Mouse (Mus musculus): ENCODE results near the gene Gm44511. TPM values are rescaled to one million over a fixed set of nuclear protein-coding genes. Genes with fewer than 3 reads are reported as not detected.
"Not testable (repeated sequence)": the region's sequence is repeated elsewhere in the genome, so short reads cannot be mapped to it uniquely, and the experiment has no call there.

The Gm44511 gene
- polyA plus RNA-seq, 1 experiment from 2014 or later: not detected

DNA sequence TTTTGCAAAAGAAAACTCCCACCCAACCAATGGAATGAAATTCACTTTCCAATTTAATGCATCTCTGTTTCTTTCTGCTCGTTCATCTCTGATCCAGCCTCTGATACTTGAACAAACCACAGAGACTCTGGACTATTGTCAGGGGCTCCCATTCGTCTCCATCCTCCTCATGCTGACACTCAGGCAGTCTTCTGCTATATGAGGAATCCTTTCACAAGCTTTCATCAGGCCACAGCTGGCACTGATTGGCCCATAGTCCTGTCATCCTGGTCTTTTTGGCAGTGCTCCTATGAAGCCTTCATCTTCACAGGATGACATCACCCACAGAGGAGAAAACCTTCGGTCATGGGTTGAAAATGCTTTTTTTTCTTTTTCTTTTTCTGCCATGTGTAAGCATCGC lies 58.1 kb downstream of the Gm44511 start:
- 90% methylated on average over 4 of the region's 4 CpGs for whole genome bisulfite sequencing
- H3K27me3 ChIP-seq: no peaks in the 10 kb centered on the region

DNA sequence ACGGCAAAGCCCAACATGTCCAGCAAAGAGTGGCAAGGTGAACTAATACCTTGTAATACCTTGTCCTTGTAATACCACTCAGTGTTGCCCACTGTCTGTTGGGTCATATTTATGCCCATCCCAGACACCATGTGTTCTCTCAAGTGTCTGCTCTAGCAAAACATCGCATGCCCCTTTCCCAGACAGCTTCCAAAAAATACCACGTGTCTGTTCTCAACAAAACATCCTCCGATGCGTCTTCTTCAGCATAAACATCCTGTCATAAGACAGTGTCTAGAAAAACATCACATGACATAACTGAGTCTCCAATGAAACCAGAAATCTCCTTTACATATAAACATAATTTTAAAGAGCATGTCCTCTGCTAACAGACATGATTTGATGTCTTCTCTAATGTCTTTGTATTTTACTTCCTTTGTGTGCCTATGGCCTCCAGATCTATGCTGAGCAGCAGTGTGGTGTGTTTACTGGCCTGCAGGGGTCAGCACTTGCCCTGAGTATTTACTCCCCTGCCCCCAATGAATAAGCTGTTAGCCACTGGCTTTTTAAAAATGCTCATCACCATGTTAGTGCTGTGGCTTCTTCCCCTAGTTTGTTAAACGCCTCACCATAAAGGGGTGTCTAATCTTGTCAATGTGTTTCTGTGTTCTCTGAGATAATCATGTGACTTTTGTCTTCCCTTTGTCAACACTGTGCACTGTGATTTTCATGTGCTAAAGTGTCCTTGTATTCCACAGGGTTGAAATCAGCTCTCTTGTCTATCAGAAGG lies 59.4 kb downstream of the Gm44511 start:
- not testable (repeated sequence) for H3K4me3 ChIP-seq (replicated peaks); H3K9ac ChIP-seq (replicated peaks); H3K27ac ChIP-seq; H3K27me3 ChIP-seq; H3K4me2 ChIP-seq; H3K9me3 ChIP-seq; ATAC-seq (ENCODE audit: insufficient number of reproducible peaks, insufficient read depth, low FRiP score, low TSS enrichment, low read depth); H3K36me3 ChIP-seq
- WGBS: 72% methylated on average over 6 of the region's 6 CpGs
- H3K4me1 ChIP-seq (replicated peaks): peaks cover 10% of the 10 kb centered on the region

More for the DNA sequence above, 58.1 kb downstream of the Gm44511 start:
- H3K4me3 ChIP-seq (replicated peaks): no peak overlapping the region
- no peak overlapping the region for H3K4me2 ChIP-seq
- peaks cover 10% of the 10 kb centered on the region for H3K4me1 ChIP-seq (replicated peaks)
- no peaks in the 10 kb centered on the region for H3K36me3 ChIP-seq
- H3K9me3 ChIP-seq: no peaks in the 10 kb centered on the region
- ATAC-seq (ENCODE audit: insufficient number of reproducible peaks, insufficient read depth, low FRiP score, low TSS enrichment, low read depth): no peak
- H3K9ac ChIP-seq (replicated peaks): no peak overlapping the region
- H3K27ac ChIP-seq: no peak overlapping the region

DNA sequence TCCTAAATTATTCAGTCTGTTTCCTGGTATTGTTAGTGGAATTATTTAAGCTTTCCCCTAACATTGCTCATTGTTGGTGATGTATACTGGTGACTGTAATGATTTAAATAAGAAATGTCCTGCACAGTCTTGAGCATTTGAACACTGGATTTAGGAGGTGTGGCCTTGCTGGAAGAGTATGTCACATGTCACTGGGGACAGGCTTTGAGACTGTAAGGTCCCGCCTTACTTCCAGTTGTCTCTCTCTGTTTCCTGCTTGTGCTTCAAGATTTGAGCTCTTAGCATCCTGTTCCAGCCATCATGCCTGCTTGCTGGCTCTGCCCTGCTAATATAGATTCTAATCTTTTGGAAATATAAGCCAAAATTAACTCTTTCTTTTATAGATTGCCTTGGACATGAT lies 60.9 kb downstream of the Gm44511 start:
- 90% methylated on average over 1 of the region's 1 CpGs for WGBS
- Histone ChIP-seq H3K4me1 (replicated peaks) (peaks cover 9% of the 10 kb centered on the region), H3K27me3 (no peaks in the 10 kb centered on the region), H3K27ac (no peak overlapping the region), H3K4me3 (replicated peaks) (no peak overlapping the region), H3K36me3 (no peaks in the 10 kb centered on the region), H3K9ac (replicated peaks) (no peak overlapping the region), H3K4me2 (no peak overlapping the region), H3K9me3 (no peaks in the 10 kb centered on the region)
- no peak for ATAC-seq (ENCODE audit: insufficient number of reproducible peaks, insufficient read depth, low FRiP score, low TSS enrichment, low read depth)

DNA sequence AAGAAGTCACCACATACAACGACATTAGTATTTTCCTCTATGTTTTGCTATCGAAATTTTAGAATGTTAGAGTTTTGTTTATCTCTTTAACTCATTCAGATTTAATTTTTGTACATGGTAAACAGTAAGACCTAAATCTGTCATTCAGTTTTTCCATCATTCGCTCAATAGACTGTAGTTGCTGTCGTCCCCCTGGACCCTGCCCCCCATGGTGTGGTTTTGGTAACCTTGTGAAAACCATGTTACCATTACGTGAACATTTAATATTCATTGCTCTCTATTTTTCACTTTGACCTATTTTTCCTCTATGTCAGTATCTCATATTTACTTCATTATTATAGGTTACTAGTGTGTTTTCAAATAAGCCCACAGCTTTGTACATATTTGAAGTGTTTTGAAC lies 61.5 kb downstream of the Gm44511 start:
- Histone ChIP-seq H3K36me3 (no peaks in the 10 kb centered on the region), H3K9me3 (no peaks in the 10 kb centered on the region), H3K4me3 (replicated peaks) (peak overlapping the region; percentile 45), H3K27ac (no peak overlapping the region), H3K9ac (replicated peaks) (no peak overlapping the region), H3K4me2 (peak overlapping the region; percentile 49), H3K4me1 (replicated peaks) (peaks cover 3% of the 10 kb centered on the region), H3K27me3 (no peaks in the 10 kb centered on the region)
- ATAC-seq (ENCODE audit: insufficient number of reproducible peaks, insufficient read depth, low FRiP score, low TSS enrichment, low read depth): no peak
- WGBS: 23% methylated on average over 5 of the region's 5 CpGs

DNA sequence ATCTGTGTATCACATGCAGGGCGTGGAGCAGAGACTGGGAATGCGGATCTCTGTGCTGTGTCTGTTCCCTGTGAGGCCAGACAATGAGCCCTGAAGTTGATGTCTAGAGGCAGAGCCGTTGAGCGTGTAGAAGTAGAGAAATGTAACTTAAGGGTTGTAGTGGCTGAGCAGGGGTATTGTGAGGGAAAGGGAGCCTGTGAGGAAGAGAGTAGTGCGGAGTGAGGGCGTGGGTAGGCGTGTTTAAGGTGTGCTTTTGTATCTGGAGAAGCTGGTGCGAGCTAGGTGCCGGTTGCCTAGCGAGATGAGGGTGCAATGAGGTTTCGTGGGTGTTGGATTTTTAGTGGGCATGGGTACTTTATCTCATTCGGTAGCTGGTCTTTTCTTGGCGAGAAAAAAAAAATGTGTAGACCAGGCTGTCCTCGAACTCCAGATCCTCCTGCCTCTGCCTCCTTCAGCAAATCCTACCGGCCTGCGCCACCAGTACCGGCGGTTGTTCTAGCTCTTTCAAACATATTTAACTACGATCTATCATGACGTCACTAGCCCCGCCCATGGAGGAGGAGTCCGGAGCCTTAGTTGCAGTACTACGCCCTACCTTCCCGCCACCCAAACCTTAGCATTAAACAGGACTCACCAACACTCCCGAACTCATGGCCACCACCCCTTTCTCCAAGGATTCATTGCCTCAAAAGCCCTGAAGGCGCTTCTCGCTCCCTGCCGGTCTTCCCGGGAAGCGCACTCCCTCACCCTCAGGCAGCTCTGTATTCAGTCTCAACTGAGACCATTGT lies 62.2 kb downstream of the Gm44511 start:
- no peaks in the 10 kb centered on the region for H3K27me3 ChIP-seq
- H3K27ac ChIP-seq: peak overlapping the region; percentile 75
- WGBS: 3% methylated on average over 30 of the region's 30 CpGs
- ATAC-seq (ENCODE audit: insufficient number of reproducible peaks, insufficient read depth, low FRiP score, low TSS enrichment, low read depth): peak; percentile 95
- H3K4me3 ChIP-seq (replicated peaks): peak overlapping the region; percentile 45
- H3K4me1 ChIP-seq (replicated peaks): no peaks in the 10 kb centered on the region; the same call in 1 of the 2 replicates
- H3K36me3 ChIP-seq: no peaks in the 10 kb centered on the region
- peak overlapping the region; percentile 56 for H3K4me2 ChIP-seq
- peak overlapping the region; percentile 55 for H3K9ac ChIP-seq (replicated peaks)
- no peaks in the 10 kb centered on the region for H3K9me3 ChIP-seq

DNA sequence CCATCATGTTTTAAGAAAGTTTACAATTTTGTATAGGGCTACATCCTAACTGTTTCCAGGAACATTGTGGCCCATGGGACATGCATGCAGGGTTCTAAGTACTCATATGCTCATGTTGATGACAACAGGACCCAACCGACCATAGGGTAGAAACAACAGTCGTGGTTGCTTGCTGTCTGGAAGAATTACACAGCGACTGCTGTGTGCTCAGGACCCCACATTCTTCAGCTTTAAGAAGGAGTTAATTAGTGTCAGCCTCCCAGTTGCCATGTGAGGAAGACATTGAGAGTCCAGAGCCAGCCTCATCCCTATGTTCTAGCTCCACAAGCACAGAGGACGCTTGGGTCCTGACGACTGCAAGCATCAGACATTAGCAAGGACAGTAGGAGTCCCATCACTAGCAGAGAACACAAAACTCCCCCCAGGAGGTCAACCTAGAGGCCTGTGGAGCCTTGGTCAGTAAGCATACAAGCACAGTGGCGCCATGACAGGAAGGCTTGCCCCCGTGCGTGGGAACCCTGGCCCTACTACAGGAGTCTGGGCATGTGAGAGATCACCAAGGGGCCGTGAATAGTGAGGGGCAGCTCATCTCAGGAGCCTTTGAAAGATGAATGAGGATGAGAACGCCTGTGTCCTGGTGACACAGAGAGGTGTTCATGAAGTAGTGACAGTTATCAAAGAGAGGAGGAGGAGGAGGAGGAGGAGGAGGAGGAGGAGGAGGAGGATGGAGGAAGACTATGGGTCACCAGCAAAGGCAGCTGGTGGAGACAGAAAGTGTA lies 63.0 kb downstream of the Gm44511 start:
- not testable (repeated sequence) for H3K36me3 ChIP-seq; ATAC-seq (ENCODE audit: insufficient number of reproducible peaks, insufficient read depth, low FRiP score, low TSS enrichment, low read depth); H3K4me1 ChIP-seq (replicated peaks); H3K27me3 ChIP-seq; H3K9me3 ChIP-seq; H3K9ac ChIP-seq (replicated peaks)
- H3K27ac ChIP-seq: 0 out of 2 replicates have a peak overlapping the region, but pooled peaks have one; percentile 75
- peak overlapping the region; percentile 45 for H3K4me3 ChIP-seq (replicated peaks)
- 67% methylated on average over 9 of the region's 10 CpGs for WGBS
- peak overlapping the region; percentile 56 for H3K4me2 ChIP-seq

DNA sequence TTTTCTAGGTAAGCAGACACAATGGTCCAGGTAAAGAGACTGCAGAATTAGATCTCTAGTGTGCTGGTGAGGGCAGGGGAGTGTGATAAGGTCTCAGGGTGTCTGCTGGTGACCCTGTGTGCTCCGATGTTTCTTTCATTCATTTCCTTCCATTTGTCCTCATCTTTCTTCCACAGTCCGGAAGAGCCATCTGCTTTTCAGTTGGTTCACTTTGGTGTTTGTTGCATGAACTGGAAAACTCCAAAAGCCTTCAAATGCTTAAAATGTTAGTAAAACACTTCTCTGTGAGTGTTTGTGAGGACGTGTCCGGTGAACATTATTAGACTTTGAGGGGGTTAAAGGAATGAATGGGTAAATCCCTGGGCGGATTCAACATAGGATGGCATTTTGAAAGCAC lies 65.0 kb downstream of the Gm44511 start:
- Histone ChIP-seq H3K4me2 (peak overlapping the region; percentile 43), H3K9me3 (no peaks in the 10 kb centered on the region), H3K36me3 (no peaks in the 10 kb centered on the region), H3K9ac (replicated peaks) (no peak overlapping the region; the same call in 1 of the 2 replicates), H3K27me3 (no peaks in the 10 kb centered on the region), H3K4me3 (replicated peaks) (peak overlapping the region; percentile 57), H3K4me1 (replicated peaks) (no peaks in the 10 kb centered on the region; the same call in 1 of the 2 replicates), H3K27ac (no peak overlapping the region)
- 39% methylated on average over 5 of the region's 5 CpGs for WGBS
- ATAC-seq (ENCODE audit: insufficient number of reproducible peaks, insufficient read depth, low FRiP score, low TSS enrichment, low read depth): no peak

DNA sequence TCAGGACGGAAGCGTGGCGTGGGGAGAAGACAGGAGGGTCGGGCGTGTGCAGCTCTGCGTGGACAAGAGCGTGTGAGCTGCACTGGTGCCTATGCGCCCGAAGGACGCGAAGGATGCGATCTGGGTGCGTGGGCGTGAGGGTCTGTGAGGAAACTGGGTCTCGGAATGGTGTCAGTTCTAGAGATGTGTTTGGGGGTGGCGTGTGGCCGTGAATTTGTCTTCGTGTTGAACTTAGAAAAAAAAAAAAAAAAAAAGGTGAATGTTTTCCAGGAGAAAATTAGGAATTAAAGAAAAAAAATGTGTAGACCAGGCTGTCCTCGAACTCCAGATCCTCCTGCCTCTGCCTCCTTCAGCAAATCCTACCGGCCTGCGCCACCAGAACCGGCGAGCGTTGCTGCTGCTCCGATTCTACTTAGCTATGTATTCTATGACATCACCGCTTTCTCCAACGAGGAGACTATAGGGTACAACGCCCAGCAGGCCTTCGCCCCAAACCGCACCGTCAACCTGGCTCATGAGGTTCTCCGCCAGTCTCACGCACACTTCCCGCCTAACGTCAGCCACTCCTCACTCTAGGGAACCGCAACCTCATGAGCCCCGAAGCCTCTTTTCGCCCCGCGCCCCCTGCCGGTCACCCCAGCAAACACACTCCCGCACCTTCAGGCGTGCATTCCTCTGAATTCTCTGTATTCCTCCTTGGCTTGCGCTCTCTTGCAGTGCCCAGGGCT lies 65.5 kb downstream of the Gm44511 start:
- WGBS: under 1% methylated on average over 44 of the region's 44 CpGs
- not testable (repeated sequence) for H3K4me1 ChIP-seq (replicated peaks)

DNA sequence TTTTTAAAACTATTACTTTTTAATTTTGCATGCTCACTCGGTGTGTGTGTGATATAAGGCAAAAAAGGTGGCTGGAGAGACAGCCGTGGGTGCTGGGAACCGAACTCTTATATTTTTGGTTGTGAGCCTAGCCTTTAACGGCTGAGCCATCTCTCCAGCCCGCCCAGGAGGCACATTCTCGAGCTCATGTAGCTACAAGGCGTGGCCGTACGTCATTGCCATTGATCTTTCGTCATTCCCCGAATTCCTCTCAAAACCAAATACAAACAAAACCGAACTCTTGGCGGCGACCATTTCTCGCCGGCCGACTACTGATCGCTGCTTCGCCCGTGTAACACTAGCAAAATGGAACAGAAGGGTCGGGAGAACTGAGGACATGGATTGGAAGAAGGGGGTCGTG lies 66.1 kb downstream of the Gm44511 start:
- peak overlapping the region; percentile 43 for H3K4me2 ChIP-seq
- under 1% methylated on average over 22 of the region's 22 CpGs for WGBS

More for the DNA sequence above, 65.5 kb downstream of the Gm44511 start:
- ATAC-seq (ENCODE audit: insufficient number of reproducible peaks, insufficient read depth, low FRiP score, low TSS enrichment, low read depth): peak; percentile 62
- Histone ChIP-seq H3K4me3 (replicated peaks) (peak overlapping the region; percentile 57), H3K4me2 (peak overlapping the region; percentile 43), H3K27ac (peak overlapping the region; percentile 86), H3K9ac (replicated peaks) (peak overlapping the region; percentile 60)
- not testable (repeated sequence) for H3K36me3 ChIP-seq, H3K9me3 ChIP-seq, H3K27me3 ChIP-seq

DNA sequence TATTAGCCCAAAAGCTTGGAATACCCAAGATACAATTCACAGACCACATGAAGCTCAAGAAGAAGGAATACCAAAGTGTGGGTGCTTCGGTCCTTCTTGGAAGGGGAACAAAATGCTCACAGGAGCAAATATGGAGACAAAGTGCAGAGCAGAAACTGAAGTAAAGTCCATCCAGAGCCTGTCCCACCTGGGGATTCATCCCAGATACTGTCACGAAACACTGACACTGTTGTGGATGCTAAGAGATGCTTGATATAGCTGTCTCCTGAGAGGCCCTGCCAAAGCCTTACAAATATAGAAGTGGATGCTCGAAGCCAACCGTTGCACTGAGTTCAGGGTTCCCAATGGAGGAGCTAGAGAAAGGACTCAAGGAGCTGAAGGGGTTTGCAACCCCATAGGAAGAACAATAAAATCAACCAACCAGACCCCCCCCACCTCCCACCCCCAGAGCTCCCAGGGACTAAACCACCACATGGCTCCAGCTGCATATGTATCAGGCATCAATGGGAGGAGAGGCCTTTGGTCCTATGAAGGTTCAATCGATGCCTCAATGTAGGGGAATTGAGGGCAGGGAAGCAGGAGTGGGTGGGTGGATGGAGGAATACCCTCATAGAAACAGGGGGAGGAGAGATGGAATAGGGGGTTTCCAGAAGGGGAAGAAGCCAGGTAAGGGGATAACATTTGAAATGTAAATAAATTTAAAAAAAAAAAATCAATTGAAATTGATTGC lies 66.7 kb downstream of the Gm44511 start:
- H3K4me3 ChIP-seq (replicated peaks): 0 out of 2 replicates have a peak overlapping the region, but pooled peaks have one; percentile 57
- H3K4me2 ChIP-seq: peak overlapping the region; percentile 43
- H3K9me3 ChIP-seq: no peaks in the 10 kb centered on the region
- no peaks in the 10 kb centered on the region for H3K27me3 ChIP-seq
- no peak overlapping the region for H3K9ac ChIP-seq (replicated peaks)
- no peaks in the 10 kb centered on the region for H3K36me3 ChIP-seq
- 81% methylated on average over 5 of the region's 5 CpGs for WGBS
- no peak for ATAC-seq (ENCODE audit: insufficient number of reproducible peaks, insufficient read depth, low FRiP score, low TSS enrichment, low read depth)
- no peak overlapping the region for H3K27ac ChIP-seq
- H3K4me1 ChIP-seq (replicated peaks): no peaks in the 10 kb centered on the region; the same call in 1 of the 2 replicates

More for the DNA sequence above, 66.1 kb downstream of the Gm44511 start:
- H3K4me1 ChIP-seq (replicated peaks); H3K27me3 ChIP-seq; H3K36me3 ChIP-seq; H3K9me3 ChIP-seq; ATAC-seq (ENCODE audit: insufficient number of reproducible peaks, insufficient read depth, low FRiP score, low TSS enrichment, low read depth): not testable (repeated sequence)
- peak overlapping the region; percentile 86 for H3K27ac ChIP-seq
- peak overlapping the region; percentile 60 for H3K9ac ChIP-seq (replicated peaks)
- H3K4me3 ChIP-seq (replicated peaks): peak overlapping the region; percentile 57

Measured in limb, embryonic 12.5 days (tissue).